Mouse (Mus musculus) right cerebral cortex, postnatal 25 days (tissue): ENCODE results near the gene Nfam1.
"Not testable (repeated sequence)": the region's sequence is repeated elsewhere in the genome, so short reads cannot be mapped to it uniquely, and the experiment has no call there.

Experiments
- DNase-seq: peaks from one replicate; pipeline ENCODE4 v3.0.0; 2022

Gene Nfam1

GRCm38 (mm10) chr15:83032981-83033541, at the start of gene Nfam1:
TSS of gene Nfam1 (minus strand) at chr15:83033306.
- DNase-seq = no peak

DNA sequence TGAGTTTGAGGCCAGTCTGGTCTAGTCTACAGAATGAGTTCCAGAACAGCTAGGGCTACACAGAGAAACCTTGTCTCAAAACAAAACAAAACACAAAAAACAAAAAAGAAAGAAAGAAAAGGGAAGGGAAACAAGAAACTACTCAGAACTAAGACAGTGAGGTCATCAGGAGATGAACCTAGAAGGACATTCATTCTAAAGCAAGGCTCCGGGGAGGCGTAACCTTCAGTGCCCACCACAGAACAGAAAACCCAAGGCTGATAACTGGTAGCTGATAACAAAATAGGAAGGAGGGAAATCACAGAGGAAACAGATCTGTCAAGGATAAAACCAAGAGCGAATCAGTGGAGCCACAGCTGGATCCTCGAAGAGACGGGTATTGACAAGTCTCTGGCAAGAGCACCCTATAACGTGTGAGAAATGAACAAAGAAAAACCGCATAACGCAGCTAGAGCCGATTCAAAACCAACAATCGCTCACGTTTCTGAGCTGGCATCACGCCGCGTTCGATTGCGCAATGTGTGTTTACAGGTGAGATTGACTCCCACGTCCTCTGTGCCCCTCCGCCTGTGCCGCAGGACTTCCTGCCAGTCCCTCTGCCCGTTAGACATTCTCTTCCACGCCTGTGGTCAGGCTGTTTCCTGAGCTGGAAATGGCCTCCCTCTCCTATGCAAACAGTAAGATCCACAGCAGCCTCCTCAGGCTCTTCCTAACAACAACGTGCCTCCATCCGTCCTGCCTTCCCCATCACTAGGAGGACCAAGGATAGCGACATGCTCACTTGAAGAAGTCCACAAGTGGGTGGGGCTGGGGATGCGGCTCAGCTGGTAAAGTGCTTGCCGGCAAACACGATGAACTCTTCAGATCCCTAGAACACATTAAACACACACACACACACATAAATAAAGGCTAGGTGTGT, 42.8 kb upstream of the Nfam1 start:
- no peak for DNase-seq

DNA sequence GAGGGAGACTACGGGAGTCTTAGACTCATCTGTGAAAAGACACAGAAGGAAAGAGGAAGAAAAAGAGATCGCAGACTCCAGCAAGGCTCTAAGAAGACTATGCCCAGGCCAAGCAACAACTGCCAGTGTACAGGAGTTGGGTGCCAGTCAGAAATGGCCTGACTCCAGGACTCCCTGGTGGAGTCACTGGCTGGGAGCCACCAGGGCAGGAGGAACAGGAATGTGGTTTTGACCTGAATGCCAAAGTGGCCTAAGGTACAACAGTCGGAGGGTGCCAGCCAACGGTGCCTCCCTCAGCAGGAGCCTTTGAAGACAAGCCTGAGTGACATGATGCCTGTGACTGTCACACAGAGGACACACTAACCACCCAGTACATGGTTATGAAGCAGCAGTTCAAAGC, 41.1 kb upstream of the Nfam1 start:
- no peak for DNase-seq

GRCm38 (mm10) chr15:83071752-83072151, 38.6 kb upstream of the Nfam1 start:
- DNase-seq = no peak

DNA sequence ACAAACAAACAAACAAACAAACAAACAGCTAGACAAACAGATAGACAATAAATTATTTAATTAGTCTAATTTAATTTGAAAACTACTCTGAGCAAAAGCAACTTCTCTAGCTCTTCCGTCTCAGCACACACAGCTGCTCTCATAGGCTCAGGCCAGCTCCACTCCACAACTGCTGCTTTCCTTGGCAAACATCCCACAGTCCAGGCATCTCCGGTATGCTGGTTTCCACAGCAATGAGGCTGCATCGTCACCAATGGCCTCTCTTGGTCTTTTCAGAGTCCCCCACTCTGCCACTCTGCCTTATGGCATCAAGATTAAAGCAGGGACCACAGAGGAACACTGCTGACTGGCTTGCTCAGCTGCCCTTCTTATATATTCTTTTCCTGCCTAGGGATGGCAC, 37.8 kb upstream of the Nfam1 start:
- DNase-seq = no peak

DNA sequence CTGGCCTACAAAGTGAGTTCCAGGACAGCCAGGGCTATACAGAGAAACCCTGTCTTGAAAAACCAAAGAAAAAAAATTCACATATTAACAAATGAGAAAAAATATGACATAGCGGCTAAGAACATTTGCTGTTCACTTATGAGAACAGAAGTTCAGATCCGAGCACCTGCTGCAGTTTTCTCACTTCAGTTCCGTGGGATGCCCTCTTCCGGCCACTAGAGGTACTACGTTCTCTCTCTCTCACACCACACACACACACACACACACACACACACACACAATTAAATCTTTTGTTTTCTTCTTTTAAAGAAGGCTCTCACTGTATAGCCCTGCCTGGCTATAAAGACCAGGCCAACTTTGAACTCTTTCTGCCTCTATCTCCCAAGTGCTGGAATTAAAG, 35.2 kb upstream of the Nfam1 start:
- no peak for DNase-seq

DNA sequence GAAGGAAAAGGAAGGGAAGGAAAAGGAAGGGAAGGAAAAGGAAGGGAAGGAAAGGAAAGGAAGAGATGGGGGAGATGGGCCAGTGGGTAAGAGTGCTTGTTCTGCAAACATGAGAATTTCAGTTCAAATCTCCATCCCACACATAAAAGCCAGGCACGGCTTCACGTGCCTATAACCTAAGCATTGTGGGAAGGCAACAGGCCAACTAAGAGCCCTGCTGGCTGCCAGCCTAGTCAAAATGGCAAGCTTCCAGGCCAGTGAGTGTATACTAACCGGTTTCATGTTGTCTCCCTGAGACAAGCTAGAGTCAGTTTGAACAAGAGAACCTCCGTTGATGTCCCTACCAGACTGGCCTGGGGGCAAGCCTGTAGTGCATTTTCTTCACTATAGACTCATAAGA, 32.4 kb upstream of the Nfam1 start:
- no peak for DNase-seq

DNA sequence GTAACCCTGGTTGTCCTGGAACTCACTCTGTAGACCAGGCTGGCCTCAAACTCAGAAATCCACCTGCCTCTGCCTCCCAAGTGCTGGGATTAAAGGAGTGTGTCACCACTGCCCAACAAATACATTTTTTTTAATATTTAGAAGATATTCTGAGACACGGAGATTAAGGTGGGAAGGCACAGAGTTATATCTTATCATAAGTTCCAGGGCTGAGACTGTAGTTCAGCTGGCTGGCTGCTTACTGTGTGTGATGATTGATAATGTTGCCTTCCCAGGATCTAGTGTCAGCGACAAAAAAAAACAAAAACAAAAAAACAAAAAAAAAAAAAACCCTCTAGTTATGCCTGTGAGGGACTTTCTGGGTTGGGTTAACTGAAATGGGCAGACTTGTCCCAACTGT, 29.5 kb upstream of the Nfam1 start:
- not testable (repeated sequence) for DNase-seq

- no peak for DNase-seq
These were observed 28.6 kb upstream of the Nfam1 start for GRCm38 (mm10) chr15:83061689-83062088.

GRCm38 (mm10) chr15:83059233-83059660, 26.1 kb upstream of the Nfam1 start:
- DNase-seq = no peak

- no peak for DNase-seq
These were observed 24.4 kb upstream of the Nfam1 start for GRCm38 (mm10) chr15:83057533-83057932.

GRCm38 (mm10) chr15:83056378-83057083, 23.4 kb upstream of the Nfam1 start:
- peak; percentile 68 for DNase-seq

GRCm38 (mm10) chr15:83055569-83055968, 22.5 kb upstream of the Nfam1 start:
- no peak for DNase-seq

DNA sequence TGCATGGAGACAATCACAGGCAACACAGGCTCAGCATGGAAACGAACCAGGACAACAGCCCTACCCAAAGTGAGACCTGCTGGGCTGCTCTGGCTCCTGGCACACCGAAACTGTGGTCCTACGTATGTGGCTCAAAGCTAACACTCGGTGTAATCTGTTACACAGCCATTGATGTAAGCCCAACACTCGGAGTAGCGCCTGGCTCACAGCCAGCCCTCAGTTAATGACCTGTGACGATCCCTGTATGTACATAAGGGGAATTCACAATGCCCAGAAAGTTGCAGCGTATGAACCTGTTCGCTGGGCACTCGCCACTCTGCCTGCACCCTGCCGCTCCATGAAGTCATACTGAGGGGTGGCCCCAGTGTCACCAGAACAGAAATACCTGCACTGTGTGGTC, 20.2 kb upstream of the Nfam1 start:
- no peak for DNase-seq

- no peak for DNase-seq
These were observed 19.4 kb upstream of the Nfam1 start for GRCm38 (mm10) chr15:83052341-83053104.

GRCm38 (mm10) chr15:83046730-83047129, 13.6 kb upstream of the Nfam1 start:
- no peak for DNase-seq

DNA sequence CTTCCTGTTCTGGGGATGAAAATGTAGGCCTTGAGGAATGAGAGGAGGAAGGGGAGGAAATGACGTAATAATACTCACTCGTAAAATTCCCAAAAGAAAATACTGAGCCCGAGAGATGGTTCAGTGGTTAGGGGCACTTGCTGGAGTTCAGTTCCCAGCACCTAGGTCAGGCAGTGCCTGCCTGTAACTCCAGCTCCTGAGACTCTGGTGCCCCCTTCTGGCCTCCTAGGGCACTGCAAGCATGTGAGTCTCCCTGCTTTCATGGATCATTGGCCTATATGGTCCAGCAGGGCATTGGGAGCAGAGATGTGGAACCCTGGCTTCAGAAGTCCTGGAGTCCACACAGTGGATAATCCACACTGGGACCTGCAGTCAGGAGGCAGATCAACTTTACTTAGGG, 13.2 kb upstream of the Nfam1 start:
- DNase-seq = no peak

DNA sequence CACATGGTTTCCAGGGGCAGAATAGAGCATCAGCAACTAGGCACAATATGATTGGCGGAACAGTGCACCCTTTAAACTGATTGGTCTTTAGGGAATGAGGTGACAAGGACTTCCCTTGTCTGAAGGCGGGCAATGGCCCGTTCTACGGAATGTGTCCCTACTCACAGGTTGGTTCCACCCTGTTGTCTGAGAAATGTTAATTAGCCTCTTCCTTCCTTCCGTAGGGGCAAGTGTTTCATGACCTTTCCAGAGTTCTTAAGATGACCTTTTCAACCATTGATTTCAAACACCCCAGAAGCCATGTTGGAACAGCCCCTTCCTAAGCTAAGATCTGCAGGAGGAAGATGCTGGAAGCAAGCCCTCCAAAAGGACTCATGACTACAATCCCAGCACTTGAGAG, 12.5 kb upstream of the Nfam1 start:
- not testable (repeated sequence) for DNase-seq

DNA sequence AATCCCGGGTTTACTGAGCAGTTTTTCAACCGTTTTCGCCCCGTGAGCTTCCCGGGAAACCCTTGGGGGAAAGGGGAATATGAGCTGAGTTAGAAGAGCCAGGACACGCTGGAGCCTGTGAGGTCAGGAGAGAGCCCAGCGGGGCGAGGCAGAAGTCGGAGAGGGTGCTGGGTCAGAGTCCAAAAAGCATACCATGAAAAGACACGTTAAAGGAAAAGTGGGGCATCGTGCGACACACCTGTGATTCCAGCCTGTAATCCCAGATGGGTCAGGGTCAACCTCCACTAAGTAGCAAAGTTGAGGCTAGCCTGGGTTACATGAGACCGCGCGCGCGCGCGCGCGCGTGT, 10.2 kb upstream of the Nfam1 start:
- DNase-seq = no peak

GRCm38 (mm10) chr15:83042655-83043361, 9.7 kb upstream of the Nfam1 start:
- no peak for DNase-seq

DNA sequence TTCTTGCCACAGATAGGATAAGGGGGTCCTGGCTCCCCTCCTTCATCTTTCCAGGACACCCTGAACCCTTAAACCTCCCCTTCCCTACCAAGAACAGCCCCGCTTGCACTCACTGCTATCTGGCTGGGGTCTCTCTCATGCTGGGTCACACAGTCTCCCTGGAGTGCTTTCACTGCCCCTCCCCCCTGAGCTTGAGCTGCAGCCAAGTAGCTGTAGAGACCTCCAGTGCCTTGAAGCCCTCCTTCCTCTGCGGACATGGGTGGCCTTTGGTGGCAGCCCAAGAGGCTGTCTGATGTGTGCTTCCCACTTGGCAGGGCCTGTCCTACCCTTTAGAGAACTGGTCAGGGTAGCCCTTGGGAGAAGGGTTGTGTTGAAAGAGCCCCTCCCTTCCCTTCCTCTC, 7.0 kb upstream of the Nfam1 start:
- no peak for DNase-seq

- no peak for DNase-seq
These were observed 5.7 kb upstream of the Nfam1 start for GRCm38 (mm10) chr15:83038812-83039211.
